Mouse (Mus musculus) limb, embryonic 12.5 days (tissue): ENCODE measurements around the gene Utrn. TPM values are rescaled to one million over a fixed set of nuclear protein-coding genes. Genes with fewer than 3 reads are reported as not detected.

Experiments used
- ATAC-seq: fragments of 200-750 bp; cut with Nextera tagmentation; 2 replicates; pipeline ENCODE4 v1.8.0; 2017; ENCODE audit warnings: low read depth, moderate TSS enrichment; ENCODE audit not compliant: insufficient number of reproducible peaks, insufficient read depth, low FRiP score, low TSS enrichment
- H3K27ac ChIP-seq: fragments of 300-500 bp; sonication (generic); 2 replicates; pipeline ENCODE4 v1.5.1; 2016; ENCODE audit warnings: mild to moderate bottlenecking, moderate library complexity
- H3K27me3 ChIP-seq: fragments of 300-500 bp; sonication (generic); 2 replicates; pipeline ENCODE4 v1.6.1; 2016; ENCODE audit warnings: mild to moderate bottlenecking, moderate library complexity
- H3K36me3 ChIP-seq: fragments of 300-500 bp; sonication (generic); 2 replicates; pipeline ENCODE4 v1.6.1; 2016; ENCODE audit warnings: mild to moderate bottlenecking, moderate library complexity
- H3K4me1 ChIP-seq: fragments of 300-500 bp; sonication (generic); replicated peaks from 2 replicates; pipeline ENCODE4 v1.6.1; 2016
- H3K4me2 ChIP-seq: fragments of 300-500 bp; sonication (generic); 2 replicates; pipeline ENCODE4 v1.6.1; 2016; ENCODE audit warnings: mild to moderate bottlenecking, moderate library complexity
- H3K4me3 ChIP-seq: fragments of 300-500 bp; sonication (generic); replicated peaks from 2 replicates; pipeline ENCODE4 v1.5.1; 2016; ENCODE audit warnings: mild to moderate bottlenecking
- H3K9ac ChIP-seq: fragments of 300-500 bp; sonication (generic); replicated peaks from 2 replicates; pipeline ENCODE4 v1.6.1; 2016; ENCODE audit warnings: mild to moderate bottlenecking, moderate library complexity
- H3K9me3 ChIP-seq: fragments of 300-500 bp; sonication (generic); 2 replicates; pipeline ENCODE4 v1.6.1; 2016; ENCODE audit warnings: mild to moderate bottlenecking, moderate library complexity
- WGBS: fragments of 180-500 bp; shearing (Covaris S2); methylation state at CpG from one replicate; pipeline ENCODE4 v1.1.7; 2016; 5-methylcytosine and 5-hydroxymethylcytosine counted together
- polyA plus RNA-seq: library from polyadenylated mRNA; unstranded; fragments of >200 nt; fragmentation: Nextera tagmentation; extraction: Ambion mirVana; gene quantifications from 2 replicates; pipeline ENCODE4 v1.2.1, GENCODE M21; 2016

Gene Utrn
- polyA plus RNA-seq, 1 experiment from 2014 or later, result 62.1 TPM

- H3K9me3 ChIP-seq, result no peaks in the 10 kb centered on the region
- H3K4me3 ChIP-seq, result no peak overlapping the region
- H3K36me3 ChIP-seq, result peaks cover 38% of the 10 kb centered on the region
- WGBS, result 85% methylated on average over 11 of the region's 11 CpGs
- no peak overlapping the region for H3K9ac ChIP-seq
- H3K27ac ChIP-seq, result no peak overlapping the region
- no peaks in the 10 kb centered on the region for H3K27me3 ChIP-seq
- H3K4me2 ChIP-seq, result no peak overlapping the region
- 0 out of 2 replicates have a peak, but pooled peaks cover 4% of the 10 kb centered on the region for H3K4me1 ChIP-seq
- ATAC-seq, result no peak
Observed at GRCm38 (mm10) chr10:12711332-12711831, 157.8 kb downstream of the Utrn start.

- H3K4me3 ChIP-seq, result no peak overlapping the region
- no peak overlapping the region for H3K9ac ChIP-seq
- H3K9me3 ChIP-seq, result no peaks in the 10 kb centered on the region
- H3K27me3 ChIP-seq, result no peaks in the 10 kb centered on the region
- H3K27ac ChIP-seq, result no peak overlapping the region
- peaks cover 11% of the 10 kb centered on the region; the same call in 1 of the 2 replicates for H3K36me3 ChIP-seq
- peaks cover 13% of the 10 kb centered on the region for H3K4me1 ChIP-seq
- ATAC-seq, result no peak
- no peak overlapping the region for H3K4me2 ChIP-seq
- WGBS, result 83% methylated on average over 2 of the region's 2 CpGs
Observed at GRCm38 (mm10) chr10:12706516-12706915, 162.6 kb downstream of the Utrn start.

GRCm38 (mm10) chr10:12705990-12706389 is 163.2 kb downstream of the Utrn start:
- H3K4me1 ChIP-seq, result peaks cover 13% of the 10 kb centered on the region
- ATAC-seq, result no peak
- WGBS, result 68% methylated on average over 1 of the region's 1 CpGs
- peaks cover 11% of the 10 kb centered on the region; the same call in 1 of the 2 replicates for H3K36me3 ChIP-seq
- no peaks in the 10 kb centered on the region for H3K27me3 ChIP-seq
- no peak overlapping the region for H3K27ac ChIP-seq
- no peak overlapping the region for H3K4me2 ChIP-seq
- no peaks in the 10 kb centered on the region for H3K9me3 ChIP-seq
- H3K4me3 ChIP-seq, result no peak overlapping the region
- no peak overlapping the region for H3K9ac ChIP-seq

- WGBS, result 54% methylated on average over 1 of the region's 1 CpGs
- Histone ChIP-seq H3K36me3 (peaks cover 4% of the 10 kb centered on the region; the same call in 1 of the 2 replicates), H3K27me3 (no peaks in the 10 kb centered on the region), H3K4me1 (peaks cover 13% of the 10 kb centered on the region), H3K27ac (no peak overlapping the region), H3K4me2 (no peak overlapping the region), H3K9ac (no peak overlapping the region), H3K4me3 (no peak overlapping the region), H3K9me3 (no peaks in the 10 kb centered on the region)
- ATAC-seq, result no peak
Observed at GRCm38 (mm10) chr10:12704290-12704689, 164.9 kb downstream of the Utrn start.

- Histone ChIP-seq H3K4me3 (no peak overlapping the region), H3K4me1 (peaks cover 13% of the 10 kb centered on the region), H3K9me3 (no peaks in the 10 kb centered on the region), H3K27ac (no peak overlapping the region), H3K9ac (no peak overlapping the region), H3K36me3 (0 out of 2 replicates have a peak, but pooled peaks cover 3% of the 10 kb centered on the region), H3K4me2 (no peak overlapping the region), H3K27me3 (no peaks in the 10 kb centered on the region)
- no peak for ATAC-seq
- WGBS, result 78% methylated on average over 3 of the region's 3 CpGs
Observed at GRCm38 (mm10) chr10:12703526-12703925, 165.6 kb downstream of the Utrn start.

GRCm38 (mm10) chr10:12702140-12702539 is 167.0 kb downstream of the Utrn start:
- Histone ChIP-seq H3K27ac (no peak overlapping the region), H3K4me3 (no peak overlapping the region), H3K27me3 (no peaks in the 10 kb centered on the region), H3K9ac (no peak overlapping the region), H3K4me2 (no peak overlapping the region), H3K4me1 (peaks cover 13% of the 10 kb centered on the region), H3K36me3 (no peaks in the 10 kb centered on the region), H3K9me3 (no peaks in the 10 kb centered on the region)
- WGBS, result 66% methylated on average over 4 of the region's 4 CpGs
- ATAC-seq, result no peak

GRCm38 (mm10) chr10:12701694-12702093 is 167.5 kb downstream of the Utrn start:
- WGBS, result 67% methylated on average over 7 of the region's 7 CpGs
- H3K36me3 ChIP-seq, result peaks cover 4% of the 10 kb centered on the region; the same call in 1 of the 2 replicates
- no peak overlapping the region for H3K4me2 ChIP-seq
- no peak overlapping the region for H3K4me3 ChIP-seq
- no peak for ATAC-seq
- H3K4me1 ChIP-seq, result peaks cover 13% of the 10 kb centered on the region
- no peak overlapping the region for H3K9ac ChIP-seq
- H3K27ac ChIP-seq, result no peak overlapping the region
- no peaks in the 10 kb centered on the region for H3K27me3 ChIP-seq
- H3K9me3 ChIP-seq, result no peaks in the 10 kb centered on the region

- peaks cover 13% of the 10 kb centered on the region for H3K4me1 ChIP-seq
- H3K9me3 ChIP-seq, result no peaks in the 10 kb centered on the region
- H3K9ac ChIP-seq, result no peak overlapping the region
- no peak overlapping the region for H3K4me3 ChIP-seq
- WGBS, result 82% methylated on average over 3 of the region's 3 CpGs
- no peaks in the 10 kb centered on the region for H3K27me3 ChIP-seq
- H3K27ac ChIP-seq, result no peak overlapping the region
- H3K4me2 ChIP-seq, result no peak overlapping the region
- ATAC-seq, result no peak
- H3K36me3 ChIP-seq, result peaks cover 7% of the 10 kb centered on the region; the same call in 1 of the 2 replicates
Observed at GRCm38 (mm10) chr10:12700576-12700975, 168.6 kb downstream of the Utrn start.

GRCm38 (mm10) chr10:12697902-12698301 is 171.3 kb downstream of the Utrn start:
- H3K4me1 ChIP-seq, result peaks cover 13% of the 10 kb centered on the region; the same call in 1 of the 2 replicates
- no peak overlapping the region for H3K27ac ChIP-seq
- H3K9ac ChIP-seq, result no peak overlapping the region
- no peak for ATAC-seq
- H3K9me3 ChIP-seq, result no peaks in the 10 kb centered on the region
- H3K4me3 ChIP-seq, result no peak overlapping the region
- H3K27me3 ChIP-seq, result no peaks in the 10 kb centered on the region
- peaks cover 7% of the 10 kb centered on the region; the same call in 1 of the 2 replicates for H3K36me3 ChIP-seq
- WGBS, result 93% methylated on average over 3 of the region's 3 CpGs
- H3K4me2 ChIP-seq, result no peak overlapping the region

- H3K4me3 ChIP-seq, result no peak overlapping the region
- H3K36me3 ChIP-seq, result peaks cover 7% of the 10 kb centered on the region; the same call in 1 of the 2 replicates
- H3K27me3 ChIP-seq, result no peaks in the 10 kb centered on the region
- no peak for ATAC-seq
- H3K9ac ChIP-seq, result no peak overlapping the region
- 92% methylated on average over 6 of the region's 6 CpGs for WGBS
- H3K4me1 ChIP-seq, result 0 out of 2 replicates have a peak, but pooled peaks cover 5% of the 10 kb centered on the region
- H3K9me3 ChIP-seq, result no peaks in the 10 kb centered on the region
- no peak overlapping the region for H3K27ac ChIP-seq
- H3K4me2 ChIP-seq, result no peak overlapping the region
Observed at GRCm38 (mm10) chr10:12696704-12697103, 172.5 kb downstream of the Utrn start.

- no peak for ATAC-seq
- H3K9ac ChIP-seq, result no peak overlapping the region
Observed at GRCm38 (mm10) chr10:12694774-12695173, 174.4 kb downstream of the Utrn start.

GRCm38 (mm10) chr10:12690601-12691000 is 178.6 kb downstream of the Utrn start:
- Histone ChIP-seq H3K4me1 (0 out of 2 replicates have a peak, but pooled peaks cover 5% of the 10 kb centered on the region), H3K36me3 (peaks cover 3% of the 10 kb centered on the region; the same call in 1 of the 2 replicates), H3K27me3 (no peaks in the 10 kb centered on the region), H3K9ac (no peak overlapping the region), H3K9me3 (no peaks in the 10 kb centered on the region), H3K4me2 (no peak overlapping the region), H3K27ac (no peak overlapping the region), H3K4me3 (no peak overlapping the region)
- 19% methylated on average over 5 of the region's 5 CpGs for WGBS
- no peak for ATAC-seq

More at GRCm38 (mm10) chr10:12694774-12695173, 174.4 kb downstream of the Utrn start:
- Histone ChIP-seq H3K4me1 (0 out of 2 replicates have a peak, but pooled peaks cover 5% of the 10 kb centered on the region), H3K4me3 (no peak overlapping the region), H3K4me2 (no peak overlapping the region), H3K36me3 (peaks cover 8% of the 10 kb centered on the region; the same call in 1 of the 2 replicates), H3K27ac (no peak overlapping the region), H3K27me3 (no peaks in the 10 kb centered on the region), H3K9me3 (no peaks in the 10 kb centered on the region)
- WGBS, result 20% methylated on average over 6 of the region's 6 CpGs
